Mouse (Mus musculus) megakaryocyte, embryonic 14.5 days (primary cell): ENCODE results near the gene Cyp2w1.

Experiments used
- FLI1 ChIP-seq: IDR thresholded peaks from 2 replicates; pipeline ENCODE4 v1.6.1; 2012; ENCODE audit warnings: low read length, inconsistent platforms, mixed read lengths
- GATA1 ChIP-seq: IDR thresholded peaks from 3 replicates; pipeline ENCODE4 v1.6.1; 2012; ENCODE audit warnings: mixed read lengths, low read length, inconsistent platforms, borderline replicate concordance

- TF ChIP-seq GATA1, result no peak
- TF ChIP-seq FLI1, result no peak
Observed at GRCm38 (mm10) chr5:139388195-139388570, 35.8 kb downstream of the Cyp2w1 start.
